Mouse (Mus musculus): ENCODE data around the gene Fev.

- TF ChIP-seq CTCF (IDR thresholded peaks at IDR 0.05; ENCODE audit: low read depth, low read length) (peak; percentile 80), POLR2A (IDR thresholded peaks at IDR 0.05; ENCODE audit: insufficient read depth, low read length) (no peak), EP300 (IDR thresholded peaks at IDR 0.05; ENCODE audit: insufficient read depth, low read depth, low read length) (0 out of 2 replicates have a peak, but pooled peaks have one; percentile 12)
Measured at GRCm38 (mm10) chr1:74893134-74893855, 8.1 kb upstream of the Fev start, which contains the start of gene Cryba2.

Measured in ES-Bruce4 (cell line).